Mouse (Mus musculus): ENCODE results near the gene Fam83d.
A peak's percentile ranks its signal among the peaks of the same experiment; 100 is the strongest.
"Not testable (repeated sequence)": the region's sequence is repeated elsewhere in the genome, so short reads cannot be mapped to it uniquely, and the experiment has no call there.

Fam83d gene

GRCm38 (mm10) chr2:158767742-158768339 lies at the start of gene Fam83d:
TSS of gene Fam83d (plus strand) at chr2:158768093.
- DNase-seq: peak; percentile 74

- no peak for DNase-seq
Observed at GRCm38 (mm10) chr2:158718816-158719549, 48.9 kb upstream of the Fam83d start.

- no peak for DNase-seq
Observed at GRCm38 (mm10) chr2:158720715-158721370, 47.0 kb upstream of the Fam83d start.

- no peak for DNase-seq
Observed at GRCm38 (mm10) chr2:158721481-158721880, 46.4 kb upstream of the Fam83d start.

GRCm38 (mm10) chr2:158722135-158722534 lies 45.8 kb upstream of the Fam83d start:
- DNase-seq: no peak

GRCm38 (mm10) chr2:158722991-158723551 lies 44.8 kb upstream of the Fam83d start:
- no peak for DNase-seq

- DNase-seq: no peak
Observed at GRCm38 (mm10) chr2:158723806-158724205, 44.1 kb upstream of the Fam83d start.

- DNase-seq: no peak
Observed at GRCm38 (mm10) chr2:158726252-158726651, 41.6 kb upstream of the Fam83d start.

- DNase-seq: no peak
Observed at GRCm38 (mm10) chr2:158728061-158728815, 39.7 kb upstream of the Fam83d start.

GRCm38 (mm10) chr2:158730896-158731295 lies 37.0 kb upstream of the Fam83d start:
- no peak for DNase-seq

GRCm38 (mm10) chr2:158732521-158732920 lies 35.4 kb upstream of the Fam83d start:
- no peak for DNase-seq

- DNase-seq: no peak
Observed at GRCm38 (mm10) chr2:158733136-158733535, 34.8 kb upstream of the Fam83d start.

GRCm38 (mm10) chr2:158733914-158734313 lies 34.0 kb upstream of the Fam83d start:
- DNase-seq: no peak

- no peak for DNase-seq
Observed at GRCm38 (mm10) chr2:158734500-158735152, 33.3 kb upstream of the Fam83d start.

GRCm38 (mm10) chr2:158735340-158735739 lies 32.6 kb upstream of the Fam83d start:
- DNase-seq: no peak

- DNase-seq: not testable (repeated sequence)
Observed at GRCm38 (mm10) chr2:158736247-158736646, 31.6 kb upstream of the Fam83d start.

- no peak for DNase-seq
Observed at GRCm38 (mm10) chr2:158738591-158738990, 29.3 kb upstream of the Fam83d start.

- no peak for DNase-seq
Observed at GRCm38 (mm10) chr2:158739113-158739512, 28.8 kb upstream of the Fam83d start.

- peak; percentile 18 for DNase-seq
Observed at GRCm38 (mm10) chr2:158741011-158741501, 26.8 kb upstream of the Fam83d start.

GRCm38 (mm10) chr2:158742431-158742830 lies 25.5 kb upstream of the Fam83d start:
- no peak for DNase-seq

- no peak for DNase-seq
Observed at GRCm38 (mm10) chr2:158743518-158744141, 24.3 kb upstream of the Fam83d start.

- peak; percentile 31 for DNase-seq
Observed at GRCm38 (mm10) chr2:158745049-158745482, 22.8 kb upstream of the Fam83d start.
